In genomic region chr19:18658473-18658872, GRCm38 (mm10) we compare ENCODE assay signal across 12 mouse cellular contexts.
"Had no signal": no experiment of that assay in that cellular context is flagged by ENCODE, and none has a peak within 500 bp of the region (broad histone marks: within the 10 kb centered on the region; RNA-seq: fewer than 3 reads in every experiment).

No protein-coding gene starts in this region.

- DNase-seq: layer of hippocampus, adult 9-11 months; layer of hippocampus, postnatal 36 days; lung, postnatal 4 days; midbrain, embryonic 14.5 days; thymus, postnatal 4 days had no signal

- H3K27ac ChIP-seq: hindbrain, postnatal 0 days; limb, embryonic 15.5 days; lung, embryonic 15.5 days; midbrain, embryonic 10.5 days; neural tube, embryonic 12.5 days; stomach, postnatal 0 days had no signal

- H3K9me3 ChIP-seq: limb, embryonic 15.5 days; liver, embryonic 12.5 days; lung, embryonic 15.5 days; midbrain, embryonic 10.5 days; neural tube, embryonic 12.5 days had no signal

- H3K4me1 ChIP-seq: limb, embryonic 15.5 days; lung, embryonic 15.5 days; midbrain, embryonic 10.5 days; neural tube, embryonic 12.5 days had no signal

- H3K27me3 ChIP-seq: limb, embryonic 15.5 days; liver, embryonic 12.5 days; lung, embryonic 15.5 days; neural tube, embryonic 12.5 days had no signal

- H3K36me3 ChIP-seq: limb, embryonic 15.5 days; liver, embryonic 12.5 days; lung, embryonic 15.5 days; midbrain, embryonic 10.5 days; neural tube, embryonic 12.5 days had no signal

- H3K9ac ChIP-seq: limb, embryonic 15.5 days; liver, embryonic 12.5 days; lung, embryonic 15.5 days; neural tube, embryonic 12.5 days had no signal

- H3K4me2 ChIP-seq: limb, embryonic 15.5 days; liver, embryonic 12.5 days; lung, embryonic 15.5 days; neural tube, embryonic 12.5 days had no signal

- ATAC-seq: hindbrain, postnatal 0 days had no signal

- H3K4me3 ChIP-seq: limb, embryonic 15.5 days; liver, embryonic 12.5 days; lung, embryonic 15.5 days; midbrain, embryonic 10.5 days; neural tube, embryonic 12.5 days had no signal
